Mouse (Mus musculus) limb, embryonic 12.5 days (tissue): Measurements from ENCODE around the gene Rasgrp2. TPM values are rescaled to one million over a fixed set of nuclear protein-coding genes. Genes with fewer than 3 reads are reported as not detected.

Experiments
- ATAC-seq: fragments of 200-750 bp; cut with Nextera tagmentation; 2 replicates; pipeline ENCODE4 v1.8.0; 2017; ENCODE audit warnings: low read depth, moderate TSS enrichment; ENCODE audit not compliant: insufficient number of reproducible peaks, insufficient read depth, low FRiP score, low TSS enrichment
- H3K27ac ChIP-seq: fragments of 300-500 bp; sonication (generic); 2 replicates; pipeline ENCODE4 v1.5.1; 2016; ENCODE audit warnings: mild to moderate bottlenecking, moderate library complexity
- H3K27me3 ChIP-seq: fragments of 300-500 bp; sonication (generic); 2 replicates; pipeline ENCODE4 v1.6.1; 2016; ENCODE audit warnings: mild to moderate bottlenecking, moderate library complexity
- H3K36me3 ChIP-seq: fragments of 300-500 bp; sonication (generic); 2 replicates; pipeline ENCODE4 v1.6.1; 2016; ENCODE audit warnings: mild to moderate bottlenecking, moderate library complexity
- H3K4me1 ChIP-seq: fragments of 300-500 bp; sonication (generic); replicated peaks from 2 replicates; pipeline ENCODE4 v1.6.1; 2016
- H3K4me2 ChIP-seq: fragments of 300-500 bp; sonication (generic); 2 replicates; pipeline ENCODE4 v1.6.1; 2016; ENCODE audit warnings: mild to moderate bottlenecking, moderate library complexity
- H3K4me3 ChIP-seq: fragments of 300-500 bp; sonication (generic); replicated peaks from 2 replicates; pipeline ENCODE4 v1.5.1; 2016; ENCODE audit warnings: mild to moderate bottlenecking
- H3K9ac ChIP-seq: fragments of 300-500 bp; sonication (generic); replicated peaks from 2 replicates; pipeline ENCODE4 v1.6.1; 2016; ENCODE audit warnings: mild to moderate bottlenecking, moderate library complexity
- H3K9me3 ChIP-seq: fragments of 300-500 bp; sonication (generic); 2 replicates; pipeline ENCODE4 v1.6.1; 2016; ENCODE audit warnings: mild to moderate bottlenecking, moderate library complexity
- WGBS: fragments of 180-500 bp; shearing (Covaris S2); methylation state at CpG from one replicate; pipeline ENCODE4 v1.1.7; 2016; 5-methylcytosine and 5-hydroxymethylcytosine counted together
- polyA plus RNA-seq: library from polyadenylated mRNA; unstranded; fragments of >200 nt; fragmentation: Nextera tagmentation; extraction: Ambion mirVana; gene quantifications from 2 replicates; pipeline ENCODE4 v1.2.1, GENCODE M21; 2016

Gene Rasgrp2
- polyA plus RNA-seq, 1 experiment from 2014 or later: 16.3 TPM

- 85% methylated on average over 22 of the region's 22 CpGs for WGBS
- peaks cover 40% of the 10 kb centered on the region for H3K4me1 ChIP-seq
- no peak overlapping the region for H3K27ac ChIP-seq
- no peaks in the 10 kb centered on the region for H3K9me3 ChIP-seq
- no peak overlapping the region for H3K9ac ChIP-seq
- H3K36me3 ChIP-seq: no peaks in the 10 kb centered on the region
- H3K4me3 ChIP-seq: no peak overlapping the region
- H3K27me3 ChIP-seq: peaks cover 60% of the 10 kb centered on the region
- 0 out of 2 replicates have a peak overlapping the region, but pooled peaks have one; percentile 100 for H3K4me2 ChIP-seq
- no peak for ATAC-seq
Observed at GRCm38 (mm10) chr19:6397582-6398249, 1.4 kb upstream of the Rasgrp2 start.

DNA sequence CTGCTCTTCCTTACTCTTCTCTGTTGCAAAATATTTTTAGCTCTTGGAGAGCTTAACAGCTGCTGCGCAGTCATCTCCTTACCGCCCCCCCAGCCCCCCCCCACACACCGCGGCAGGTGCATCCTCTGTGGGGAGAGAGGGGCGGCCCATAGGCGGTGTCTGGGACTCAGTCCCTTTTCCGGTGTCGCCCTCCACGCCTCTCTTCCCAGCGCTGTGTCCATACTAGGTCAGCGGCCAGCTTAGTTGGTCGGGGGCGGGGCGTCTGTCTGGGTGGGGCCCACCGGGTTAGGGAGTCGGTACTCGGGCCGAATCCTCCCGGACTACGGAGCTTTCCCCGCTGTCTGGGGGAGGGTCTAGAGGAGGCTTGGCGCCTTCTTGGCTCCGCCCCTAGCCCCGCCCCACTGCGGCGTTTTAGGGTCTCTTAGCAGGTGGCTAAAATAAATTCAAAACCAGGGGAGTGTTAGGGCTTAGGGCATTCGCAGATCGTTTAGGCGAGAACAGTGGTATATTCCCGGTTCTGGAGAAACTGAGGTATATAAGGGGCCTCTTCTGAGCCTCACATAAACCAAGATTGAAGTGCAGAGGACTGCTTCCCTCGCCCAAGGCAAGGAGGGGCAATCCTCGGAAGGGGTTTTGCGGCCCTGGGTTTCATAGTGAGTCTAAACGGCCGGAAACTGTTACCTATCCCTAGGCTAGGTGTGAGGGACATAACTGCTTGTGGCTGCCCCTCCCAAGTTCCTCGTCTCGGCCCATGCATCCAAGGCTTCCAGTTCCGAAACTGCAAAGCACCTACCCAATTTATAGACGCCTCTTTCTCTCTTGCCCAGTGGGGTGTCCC is 474 bp upstream of the Rasgrp2 start:
- Histone ChIP-seq H3K9ac (peak overlapping the region; percentile 58; the same call in 1 of the 2 replicates), H3K4me3 (peak overlapping the region; percentile 63), H3K4me1 (peaks cover 40% of the 10 kb centered on the region), H3K36me3 (no peaks in the 10 kb centered on the region), H3K27ac (no peak overlapping the region), H3K9me3 (no peaks in the 10 kb centered on the region), H3K4me2 (peak overlapping the region; percentile 100), H3K27me3 (peaks cover 69% of the 10 kb centered on the region)
- under 1% methylated on average over 39 of the region's 39 CpGs for WGBS
- ATAC-seq: peak; percentile 64; the same call in 1 of the 2 replicates

- Histone ChIP-seq H3K9ac (peak overlapping the region; percentile 58), H3K36me3 (no peaks in the 10 kb centered on the region), H3K4me3 (peak overlapping the region; percentile 63), H3K4me2 (peak overlapping the region; percentile 100), H3K4me1 (peaks cover 40% of the 10 kb centered on the region), H3K27ac (no peak overlapping the region), H3K9me3 (no peaks in the 10 kb centered on the region), H3K27me3 (peaks cover 72% of the 10 kb centered on the region)
- ATAC-seq: no peak
- WGBS: 3% methylated on average over 29 of the region's 29 CpGs
Observed at GRCm38 (mm10) chr19:6400096-6401086, 1.3 kb downstream of the Rasgrp2 start.

DNA sequence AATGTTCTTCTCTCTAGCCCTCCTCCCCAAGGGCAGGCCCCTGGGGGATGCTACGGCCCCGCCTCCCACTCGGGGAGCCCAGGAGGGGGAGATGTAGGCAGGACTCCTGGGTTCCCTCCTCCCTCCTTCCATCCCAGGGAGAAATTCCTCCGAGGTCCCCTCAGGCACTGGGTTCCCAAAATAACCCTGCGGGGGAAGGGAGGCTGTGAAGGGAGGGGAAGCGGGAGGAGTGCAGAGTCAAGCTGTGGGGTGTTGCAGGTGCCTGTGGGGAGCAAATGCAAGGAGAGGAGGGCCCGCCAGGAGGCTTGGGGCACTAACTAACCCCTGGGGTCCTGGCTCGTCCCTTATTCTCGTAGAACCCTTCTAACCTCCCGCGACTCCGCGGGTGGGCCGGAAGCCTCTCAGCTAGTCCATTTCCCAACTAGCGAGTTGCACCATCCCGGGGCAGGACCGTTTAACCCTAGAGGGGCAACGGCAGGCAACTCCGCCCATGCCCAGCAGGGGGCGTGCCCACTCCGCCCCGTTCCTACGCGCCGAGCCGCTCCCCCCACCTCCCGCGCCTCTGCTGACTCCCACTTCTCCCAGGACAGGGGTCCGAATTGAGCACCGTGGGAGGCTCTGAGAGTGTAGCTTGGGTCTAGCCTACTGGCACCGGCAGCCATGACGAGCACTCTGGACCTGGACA is 2.1 kb downstream of the Rasgrp2 start:
- ATAC-seq: no peak
- Histone ChIP-seq H3K27me3 (peaks cover 72% of the 10 kb centered on the region), H3K27ac (no peak overlapping the region), H3K4me3 (peak overlapping the region; percentile 63), H3K4me2 (peak overlapping the region; percentile 100), H3K36me3 (no peaks in the 10 kb centered on the region), H3K9ac (0 out of 2 replicates have a peak overlapping the region, but pooled peaks have one; percentile 14), H3K4me1 (peaks cover 40% of the 10 kb centered on the region), H3K9me3 (no peaks in the 10 kb centered on the region)
- WGBS: under 1% methylated on average over 32 of the region's 32 CpGs

GRCm38 (mm10) chr19:6401951-6402350 is 2.8 kb downstream of the Rasgrp2 start:
- H3K4me1 ChIP-seq: peaks cover 40% of the 10 kb centered on the region
- WGBS: 8% methylated on average over 9 of the region's 9 CpGs
- H3K27ac ChIP-seq: no peak overlapping the region
- no peak for ATAC-seq
- H3K36me3 ChIP-seq: no peaks in the 10 kb centered on the region
- H3K9ac ChIP-seq: 0 out of 2 replicates have a peak overlapping the region, but pooled peaks have one; percentile 14
- H3K27me3 ChIP-seq: peaks cover 73% of the 10 kb centered on the region
- peak overlapping the region; percentile 63 for H3K4me3 ChIP-seq
- no peaks in the 10 kb centered on the region for H3K9me3 ChIP-seq
- H3K4me2 ChIP-seq: peak overlapping the region; percentile 100

- H3K27me3 ChIP-seq: peaks cover 58% of the 10 kb centered on the region
- no peaks in the 10 kb centered on the region for H3K9me3 ChIP-seq
- H3K36me3 ChIP-seq: no peaks in the 10 kb centered on the region
- WGBS: 79% methylated on average over 10 of the region's 10 CpGs
- ATAC-seq: no peak
- H3K4me1 ChIP-seq: peaks cover 32% of the 10 kb centered on the region
- no peak overlapping the region for H3K4me3 ChIP-seq
- no peak overlapping the region for H3K27ac ChIP-seq
- H3K4me2 ChIP-seq: no peak overlapping the region
- H3K9ac ChIP-seq: no peak overlapping the region
Observed at GRCm38 (mm10) chr19:6403869-6404268, 4.7 kb downstream of the Rasgrp2 start.

DNA sequence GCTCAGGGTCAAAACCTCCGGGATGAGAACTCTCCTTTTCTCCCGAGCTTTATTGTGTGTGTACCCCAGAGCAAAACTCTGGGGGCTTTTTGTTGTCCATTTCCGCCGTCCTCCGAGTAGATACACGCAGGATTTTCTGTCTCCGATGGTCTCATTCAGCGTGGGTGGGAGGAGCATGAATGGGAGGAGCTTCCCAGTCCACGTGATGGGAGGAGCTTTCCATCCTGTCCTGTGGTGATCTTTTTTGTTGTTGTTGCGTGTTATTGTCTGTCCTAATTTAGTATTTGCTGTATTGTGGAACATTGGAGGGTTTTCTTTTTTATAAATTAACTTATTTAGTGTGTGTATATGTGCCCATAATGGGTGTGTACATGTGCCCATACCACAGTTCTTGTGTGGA is 6.3 kb downstream of the Rasgrp2 start:
- ATAC-seq: no peak
- no peaks in the 10 kb centered on the region for H3K9me3 ChIP-seq
- no peaks in the 10 kb centered on the region for H3K36me3 ChIP-seq
- WGBS: 83% methylated on average over 10 of the region's 10 CpGs
- no peak overlapping the region for H3K27ac ChIP-seq
- H3K4me3 ChIP-seq: no peak overlapping the region
- H3K27me3 ChIP-seq: peaks cover 42% of the 10 kb centered on the region
- H3K9ac ChIP-seq: no peak overlapping the region
- H3K4me1 ChIP-seq: peaks cover 17% of the 10 kb centered on the region
- H3K4me2 ChIP-seq: no peak overlapping the region

GRCm38 (mm10) chr19:6407109-6407508 is 8.0 kb downstream of the Rasgrp2 start:
- H3K4me1 ChIP-seq: peaks cover under 1% of the 10 kb centered on the region; the same call in 1 of the 2 replicates
- H3K9ac ChIP-seq: no peak overlapping the region
- WGBS: 79% methylated on average over 8 of the region's 8 CpGs
- no peak overlapping the region for H3K4me3 ChIP-seq
- H3K9me3 ChIP-seq: no peaks in the 10 kb centered on the region
- no peaks in the 10 kb centered on the region for H3K36me3 ChIP-seq
- H3K4me2 ChIP-seq: no peak overlapping the region
- H3K27ac ChIP-seq: no peak overlapping the region
- no peak for ATAC-seq
- peaks cover 25% of the 10 kb centered on the region for H3K27me3 ChIP-seq

DNA sequence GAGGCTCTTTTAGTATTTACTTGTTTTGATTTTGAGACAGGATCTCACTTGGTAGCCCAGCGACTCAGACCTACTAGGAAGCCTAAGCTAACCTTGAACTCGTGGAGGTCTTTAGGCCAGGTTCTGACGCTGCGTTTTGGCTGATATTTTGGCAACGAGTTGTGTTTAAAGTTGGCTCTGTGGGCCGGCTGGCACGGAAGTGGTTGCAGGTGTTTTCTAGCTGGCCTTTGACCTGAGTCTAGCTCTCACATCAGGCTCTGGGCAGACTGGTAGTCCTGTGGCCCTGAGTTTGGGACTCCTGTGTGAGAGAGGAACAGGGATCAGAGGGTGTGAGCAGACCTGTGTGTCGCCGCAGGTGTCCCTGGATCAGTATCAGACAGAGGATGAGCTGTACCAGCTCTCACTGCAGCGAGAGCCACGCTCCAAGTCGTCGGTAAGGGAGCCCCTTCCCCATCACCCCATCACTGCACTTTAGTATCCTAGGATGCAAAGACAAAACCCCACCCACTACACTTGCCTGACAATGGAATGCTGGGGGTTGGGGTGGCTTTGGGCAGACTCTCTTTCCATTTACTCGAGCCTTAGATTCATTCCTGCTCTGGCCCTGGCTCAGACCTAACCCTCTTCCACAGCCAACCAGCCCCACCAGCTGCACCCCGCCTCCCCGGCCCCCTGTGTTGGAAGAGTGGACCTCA is 8.8 kb downstream of the Rasgrp2 start:
- Histone ChIP-seq H3K9me3 (no peaks in the 10 kb centered on the region), H3K27me3 (peaks cover 23% of the 10 kb centered on the region), H3K4me3 (no peak overlapping the region), H3K9ac (no peak overlapping the region), H3K36me3 (no peaks in the 10 kb centered on the region), H3K4me1 (peaks cover 2% of the 10 kb centered on the region; the same call in 1 of the 2 replicates), H3K4me2 (no peak overlapping the region), H3K27ac (no peak overlapping the region)
- no peak for ATAC-seq
- WGBS: 50% methylated on average over 16 of the region's 16 CpGs

- Histone ChIP-seq H3K27ac (no peak overlapping the region), H3K9me3 (no peaks in the 10 kb centered on the region), H3K4me1 (peaks cover 5% of the 10 kb centered on the region), H3K4me3 (no peak overlapping the region), H3K9ac (no peak overlapping the region), H3K36me3 (no peaks in the 10 kb centered on the region), H3K4me2 (no peak overlapping the region), H3K27me3 (peaks cover 22% of the 10 kb centered on the region)
- no peak for ATAC-seq
- 75% methylated on average over 8 of the region's 8 CpGs for WGBS
Observed at GRCm38 (mm10) chr19:6408749-6409148, 9.6 kb downstream of the Rasgrp2 start.
